Comparison of ENCODE assay signal across 8 mouse cellular contexts in genomic region chrX:93286291-93286893, GRCm38 (mm10). TPM values are rescaled to one million over a fixed set of nuclear protein-coding genes. Genes with fewer than 3 reads are reported as not detected.
DNase-seq lines count a peak whose midpoint lies in the region; ATAC-seq and TF ChIP-seq lines count a peak whose summit lies in the region.

Gene Arx, plus strand, starts transcription at chrX:93286445.

- peak; percentile 27 for DNase-seq in kidney, adult 9 months
- DNase-seq in kidney, adult 11 months = no peak
- peak; percentile 62 to 65 for DNase-seq in heart, postnatal 10 days
- peak; percentile 30 to 49 for DNase-seq in layer of hippocampus, adult 8-10 months (ENCODE audit: low spot score in 2 of 2)
- DNase-seq in lung, embryonic 14.5 days = peak; percentile 82

- intact Hi-C loops in heart, postnatal 10 days (cut with DNase I) = loop anchor here (10.0 kb wide), 1 partner anchor 212 kb away; no protein-coding TSS in a partner anchor

- no peaks in the 10 kb centered on the region for H3K36me3 ChIP-seq in embryonic facial prominence, embryonic 12.5 days
- H3K36me3 ChIP-seq in lung, embryonic 14.5 days (ENCODE audit: insufficient read depth) = no peaks in the 10 kb centered on the region

- no peak within 1 kb of the TSS for H3K9ac ChIP-seq in embryonic facial prominence, embryonic 12.5 days
- no peak within 1 kb of the TSS for H3K9ac ChIP-seq in lung, embryonic 14.5 days

- H3K9me3 ChIP-seq in embryonic facial prominence, embryonic 12.5 days = no peaks in the 10 kb centered on the region
- no peaks in the 10 kb centered on the region for H3K9me3 ChIP-seq in lung, embryonic 14.5 days (ENCODE audit: low read depth, low read length)

- peak; percentile 94 for ATAC-seq in embryonic facial prominence, embryonic 12.5 days (ENCODE audit: insufficient number of reproducible peaks, insufficient read depth, low FRiP score, low TSS enrichment)
- peak; percentile 96 for ATAC-seq in lung, embryonic 14.5 days (ENCODE audit: insufficient read depth)
- ATAC-seq in monocyte, adult 5-6 weeks (replicated peaks; ENCODE audit: insufficient number of reproducible peaks, low FRiP score, low TSS enrichment, poor library complexity, severe bottlenecking) = no peak

- no peaks in the 10 kb centered on the region for H3K4me1 ChIP-seq in embryonic facial prominence, embryonic 12.5 days
- no peaks in the 10 kb centered on the region for H3K4me1 ChIP-seq in lung, embryonic 14.5 days (ENCODE audit: insufficient read depth)
- peaks cover 6% of the 10 kb centered on the region; the same call in 1 of the 2 replicates for H3K4me1 ChIP-seq in olfactory bulb, adult 2 months (ENCODE audit: control insufficient read depth, insufficient read depth, low read length)

- no peak within 1 kb of the TSS for H3K27ac ChIP-seq in embryonic facial prominence, embryonic 12.5 days
- H3K27ac ChIP-seq in lung, embryonic 14.5 days (ENCODE audit: low read depth) = no peak within 1 kb of the TSS
- H3K27ac ChIP-seq in olfactory bulb, adult 2 months (ENCODE audit: insufficient read depth, low read depth, low read length) = peak within 1 kb of the TSS; percentile 85

- 20% methylated on average over 31 of the region's 31 CpGs for WGBS in embryonic facial prominence, embryonic 12.5 days
- WGBS in lung, embryonic 14.5 days = 8% methylated on average over 28 of the region's 31 CpGs
- 22% methylated on average over 31 of the region's 31 CpGs for WGBS in olfactory bulb, adult 2 months

- TF ChIP-seq POLR2A in olfactory bulb, adult 2 months (IDR thresholded peaks at IDR 0.05; ENCODE audit: insufficient read depth, low read depth, low read length) = peak; percentile 87

- H3K27me3 ChIP-seq in embryonic facial prominence, embryonic 12.5 days = peaks cover 71% of the 10 kb centered on the region
- peaks cover 93% of the 10 kb centered on the region for H3K27me3 ChIP-seq in lung, embryonic 14.5 days (ENCODE audit: insufficient read depth, low read length)

- H3K4me2 ChIP-seq in embryonic facial prominence, embryonic 12.5 days (replicated peaks) = peak within 1 kb of the TSS; percentile 24; the same call in 1 of the 2 replicates
- no peak within 1 kb of the TSS for H3K4me2 ChIP-seq in lung, embryonic 14.5 days

- no peak for TF ChIP-seq CTCF in lung, embryonic 14.5 days (IDR thresholded peaks at IDR 0.05; ENCODE audit: low read depth)
- no peak for TF ChIP-seq CTCF in olfactory bulb, adult 2 months (IDR thresholded peaks at IDR 0.05; ENCODE audit: insufficient read depth, low read depth, low read length)

- H3K4me3 ChIP-seq in embryonic facial prominence, embryonic 12.5 days = no peak within 1 kb of the TSS
- no peak within 1 kb of the TSS for H3K4me3 ChIP-seq in lung, embryonic 14.5 days (ENCODE audit: low read depth, low read length)
- H3K4me3 ChIP-seq in olfactory bulb, adult 2 months (ENCODE audit: insufficient read depth, low read depth, low read length) = peak within 1 kb of the TSS; percentile 86

RNA-seq across cellular contexts. Expression of gene Arx, which starts in this region (rescaled TPM):
- polyA plus RNA-seq in embryonic facial prominence, embryonic 12.5 days (2016; fragmentation: Nextera tagmentation; extraction: Ambion mirVana) = 1.0 and 1.5 TPM in 2 replicates
- total RNA-seq in heart, postnatal 10 days (2021) = not detected
- total RNA-seq in layer of hippocampus, adult 8-10 months (2022) = 10 to 100 TPM; 16.2 to 18.8 (median 17.7) TPM
- polyA plus RNA-seq in lung, embryonic 14.5 days (2014; fragmentation: Nextera tagmentation; extraction: Ambion mirVana) = not detected in 2 replicates
- not detected in 2 replicates for polyA plus RNA-seq in olfactory bulb, adult 2 months (2012; ENCODE audit: insufficient read depth, insufficient read length, low replicate concordance, missing spikeins)
- total RNA-seq in monocyte, adult 5-6 weeks (2017) = not detected in 3 replicates

Comparison
In these comparisons a context has a peak if more than half of its experiments do, and no peak if none do; other contexts are left out.
1. RNA of gene Arx (total RNA-seq): 16.2 to 18.8 TPM in layer of hippocampus, adult 8-10 months; not detected in heart, postnatal 10 days and not detected in monocyte, adult 5-6 weeks; every median in the first group is over 10 times any median in the second.
2. Peak in DNase-seq in heart, postnatal 10 days; RNA of the gene not detected or under 1 TPM.
3. Peak in DNase-seq and ATAC-seq in lung, embryonic 14.5 days; RNA of the gene not detected or under 1 TPM.